Mouse (Mus musculus) kidney, postnatal 36 days (tissue): Measurements from ENCODE around the gene Gnrhr.

ENCODE experiments used
- DNase-seq, 2 experiments: peaks; one replicate each; pipeline ENCODE4 v3.0.0; 2021 to 2022; ENCODE audit warnings: mixed read lengths in 2 of 2

Gene Gnrhr

GRCm38 (mm10) chr5:86197801-86198200 is at the start of gene Gnrhr:
TSS of gene Gnrhr (minus strand) at chr5:86197901.
- DNase-seq, result no peak

GRCm38 (mm10) chr5:86246559-86246958 is 48.9 kb upstream of the Gnrhr start:
- no peak for DNase-seq

GRCm38 (mm10) chr5:86244880-86245279 is 47.2 kb upstream of the Gnrhr start:
- no peak for DNase-seq

- no peak for DNase-seq
These were observed 46.6 kb upstream of the Gnrhr start for GRCm38 (mm10) chr5:86244275-86244674.

GRCm38 (mm10) chr5:86227156-86227853 is 29.6 kb upstream of the Gnrhr start:
- no peak for DNase-seq

- DNase-seq, result peak in 1 of 2 experiments; percentile 25
These were observed 6.3 kb downstream of the Gnrhr start for GRCm38 (mm10) chr5:86191356-86191755.

GRCm38 (mm10) chr5:86190770-86191169 is 6.9 kb downstream of the Gnrhr start:
- DNase-seq, result peak; percentile 39 to 63

GRCm38 (mm10) chr5:86190290-86190689 is 7.4 kb downstream of the Gnrhr start:
- no peak for DNase-seq

- no peak for DNase-seq
These were observed 10.3 kb downstream of the Gnrhr start for GRCm38 (mm10) chr5:86187441-86187840.

- DNase-seq, result no peak
These were observed 23.9 kb downstream of the Gnrhr start for GRCm38 (mm10) chr5:86173778-86174177.

GRCm38 (mm10) chr5:86172449-86173161 is 25.1 kb downstream of the Gnrhr start, which contains the start of gene Uba6:
TSS of gene Uba6 (minus strand) at chr5:86172803.
- DNase-seq, result peak; percentile 99 to 100

- no peak for DNase-seq
These were observed 25.6 kb downstream of the Gnrhr start for GRCm38 (mm10) chr5:86172088-86172448.
